Mouse (Mus musculus): ENCODE results near the gene Sufu.

- TF ChIP-seq POLR2A (IDR thresholded peaks at IDR 0.05; ENCODE audit: insufficient read length, low read depth) (no peak), CEBPB (IDR thresholded peaks at IDR 0.05; ENCODE audit: insufficient read depth, poor library complexity, severe bottlenecking) (no peak), MYOG (IDR thresholded peaks at IDR 0.05; ENCODE audit: control insufficient read depth in 1 of 3, insufficient read depth in 1 of 3, insufficient read length in 2 of 3, low read depth in 2 of 3) (no peak), E2F4 (IDR thresholded peaks at IDR 0.05; ENCODE audit: insufficient read depth) (no peak), USF1 (IDR thresholded peaks at IDR 0.05; ENCODE audit: low read depth) (no peak), MAX (IDR thresholded peaks at IDR 0.05; ENCODE audit: low read depth) (no peak), TCF12 (IDR thresholded peaks at IDR 0.05; ENCODE audit: insufficient read depth, poor library complexity, severe bottlenecking) (no peak), REST (IDR thresholded peaks at IDR 0.05; ENCODE audit: insufficient read depth, insufficient read length) (no peak), POLR2AphosphoS2 (IDR thresholded peaks at IDR 0.05; ENCODE audit: insufficient read length, low read depth) (no peak), MYOD1 (IDR thresholded peaks at IDR 0.05; ENCODE audit: control insufficient read depth in 1 of 3, insufficient read length in 2 of 3, low read depth in 2 of 3) (no peak)
Measured at GRCm38 (mm10) chr19:46533525-46533924, 136.8 kb downstream of the Sufu start.
